Mouse (Mus musculus): Measurements from ENCODE around the gene Kank3.

- no peak for TF ChIP-seq CTCF (IDR thresholded peaks at IDR 0.05)
- TF ChIP-seq EP300 (IDR thresholded peaks at IDR 0.05): no peak
These were observed 6.3 kb downstream of the Kank3 start for GRCm38 (mm10) chr17:33816612-33817011.

All from lung, postnatal 0 days (tissue).